Mouse (Mus musculus) adrenal gland, postnatal 0 days (tissue): ENCODE measurements around the gene Olfr631. TPM values are rescaled to one million over a fixed set of nuclear protein-coding genes. Genes with fewer than 3 reads are reported as not detected.

Source experiments
- polyA plus RNA-seq: library from polyadenylated mRNA; unstranded; fragments of >200 nt; fragmentation: Nextera tagmentation; extraction: Ambion mirVana; gene quantifications from 2 replicates; pipeline ENCODE4 v1.2.1, GENCODE M21; 2015

Gene Olfr631
- polyA plus RNA-seq = not detected in 2 replicates

DNA sequence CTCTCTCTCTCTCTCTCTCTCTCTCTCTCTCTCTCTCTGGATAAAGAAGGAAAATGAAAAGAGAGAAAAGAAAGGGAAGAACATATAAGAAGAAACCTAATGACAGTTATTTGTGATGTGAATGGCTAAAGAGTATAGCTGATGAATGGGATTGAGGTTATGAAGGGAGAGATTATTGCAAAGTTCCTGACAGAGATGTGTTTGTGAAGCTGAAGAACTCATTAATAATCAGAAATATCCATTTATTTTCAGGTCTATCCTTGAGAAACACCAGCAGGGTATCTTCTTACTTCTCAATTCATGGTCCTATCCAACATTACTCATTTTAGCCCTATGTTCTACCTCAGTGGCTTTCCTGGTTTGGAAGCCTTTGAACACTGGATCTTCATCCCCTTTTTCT is at the start of gene Olfr631:
Gene Olfr631 (plus strand): TSS at position 301 of the 400 bp plus-strand sequence.

DNA sequence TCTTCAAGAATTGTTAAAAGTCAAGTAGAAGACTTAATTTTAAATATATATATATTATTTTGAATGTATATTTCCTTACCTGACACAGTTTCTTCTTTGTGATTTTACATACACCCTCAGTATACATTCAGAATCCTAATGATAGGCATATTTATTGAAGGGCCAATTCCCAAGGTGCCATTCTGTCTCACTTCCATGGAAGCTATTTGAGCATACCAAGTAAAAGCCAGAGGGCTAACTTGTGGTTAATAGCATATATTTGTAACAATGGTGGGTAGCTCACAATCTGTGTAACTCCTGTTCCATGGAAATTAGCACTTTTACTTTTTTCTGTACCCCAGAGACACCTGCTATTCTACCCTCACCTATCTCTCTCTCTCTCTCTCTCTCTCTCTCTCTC is 42.5 kb upstream of the Olfr631 start, which contains the start of gene Olfr66:
Gene Olfr66 (minus strand): TSS at position 101 of the 400 bp plus-strand sequence.

DNA sequence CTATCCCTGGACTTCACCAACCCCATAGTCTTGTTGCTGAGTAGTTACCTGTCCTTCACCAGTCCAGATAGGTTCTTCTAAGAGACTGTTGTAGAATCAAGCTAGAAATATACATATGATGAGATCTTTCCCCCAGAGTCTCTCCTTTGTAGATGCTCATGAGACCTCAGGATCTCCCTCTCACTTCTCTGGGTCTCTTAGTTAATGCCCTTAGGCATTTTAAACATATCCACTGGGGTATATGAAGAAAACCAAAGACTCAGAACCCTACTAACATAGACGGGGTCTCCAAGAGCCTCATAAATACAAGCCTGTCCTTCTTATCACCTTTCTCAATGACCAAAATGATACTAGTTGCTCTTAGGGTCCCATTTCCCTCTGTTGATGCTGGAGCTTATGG is 34.2 kb upstream of the Olfr631 start, which contains the start of gene Olfr64:
Gene Olfr64 (minus strand): TSS at position 101 of the 400 bp plus-strand sequence.

DNA sequence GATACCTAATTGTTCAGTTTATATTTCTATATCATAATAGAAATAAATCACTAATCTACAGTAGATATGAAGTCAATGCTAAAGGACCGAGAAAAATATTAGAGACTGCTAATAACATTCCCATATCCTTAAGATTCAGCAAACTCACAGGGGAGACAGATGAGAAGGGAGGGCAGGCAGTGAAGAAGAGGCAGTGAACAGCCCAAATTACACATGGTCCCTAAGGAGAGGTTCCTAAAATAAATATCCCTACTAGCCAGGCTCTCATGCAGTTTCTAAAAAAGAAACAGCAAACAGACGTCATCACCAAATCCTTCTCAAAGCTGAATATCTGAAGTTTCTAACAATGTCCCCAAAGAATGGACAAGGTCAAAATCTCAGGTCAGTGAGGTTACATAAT is 25.4 kb upstream of the Olfr631 start, which contains the start of gene Olfr65:
Gene Olfr65 (plus strand): TSS at position 301 of the 400 bp plus-strand sequence.

DNA sequence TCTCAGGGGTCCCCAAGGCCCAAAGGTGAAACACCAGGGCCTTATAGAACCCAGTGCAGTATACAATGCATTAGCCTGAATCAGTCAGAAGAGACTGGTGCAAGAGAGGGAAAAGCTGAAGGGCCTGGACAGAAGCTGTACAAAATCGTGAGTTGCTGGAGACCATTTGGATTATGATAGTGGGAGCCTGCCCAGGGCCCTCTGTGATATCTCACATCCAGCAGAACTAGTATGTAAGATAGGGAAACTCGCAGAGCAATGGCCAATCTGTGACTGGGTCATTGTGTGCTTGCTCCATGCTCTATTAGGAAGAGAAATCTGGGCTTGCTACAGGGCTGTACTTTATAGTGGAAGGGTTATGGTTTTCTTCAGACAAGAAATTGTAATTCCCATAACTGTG is 5.6 kb downstream of the Olfr631 start, which contains the start of gene Olfr632:
Gene Olfr632 (plus strand): TSS at position 84 of the 400 bp plus-strand sequence.

DNA sequence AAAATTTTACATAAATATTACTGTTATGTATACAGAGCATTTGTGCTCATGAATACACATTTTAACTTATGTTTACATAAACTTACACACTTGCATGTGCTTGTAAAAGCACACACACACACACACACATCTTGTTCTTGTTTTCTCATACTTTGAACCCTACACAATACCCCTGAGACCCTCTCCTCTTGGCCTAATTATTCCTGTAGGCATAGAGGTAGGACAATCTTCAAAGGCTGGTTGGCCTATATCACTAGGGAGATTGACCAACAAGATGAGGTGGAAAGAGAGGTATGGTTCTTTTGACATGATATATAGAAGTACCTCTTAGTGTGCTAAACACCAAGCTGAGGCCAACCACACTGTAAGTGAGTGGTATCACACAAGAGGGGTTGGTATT is 15.5 kb downstream of the Olfr631 start, which contains the start of gene Olfr633:
Gene Olfr633 (plus strand): TSS at position 301 of the 400 bp plus-strand sequence.

DNA sequence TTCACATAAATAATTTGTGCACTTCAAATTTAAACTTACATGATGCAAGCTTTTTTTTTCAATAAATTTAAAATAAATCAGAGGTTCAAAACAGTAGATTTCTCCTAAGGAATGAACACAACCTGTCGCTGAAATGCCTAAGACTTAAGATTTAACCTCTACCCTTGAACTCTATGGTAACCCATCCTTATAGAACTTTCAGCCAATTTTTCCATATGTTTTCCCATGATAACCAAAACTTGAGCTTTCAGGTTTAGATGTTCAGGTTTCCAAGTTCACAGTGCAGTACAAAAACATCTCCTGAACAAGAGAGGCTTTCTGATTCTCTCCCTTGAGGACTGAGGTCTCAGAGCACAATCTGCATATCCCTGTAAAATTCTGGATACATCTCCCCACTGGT is 42.2 kb downstream of the Olfr631 start, which contains the start of gene Olfr635:
Gene Olfr635 (plus strand): TSS at position 301 of the 400 bp plus-strand sequence.

Other genes starting within 250 kb of the Olfr631 start
- not detected in 2 replicates for gene Olfr625-ps1, start 246.1 kb upstream of the Olfr631 start, polyA plus RNA-seq
- not detected in 2 replicates for gene Olfr243, start 214.2 kb upstream of the Olfr631 start, polyA plus RNA-seq
- gene Olfr628, start 198.5 kb upstream of the Olfr631 start, polyA plus RNA-seq = not detected in 2 replicates
- gene Olfr629, start 183.9 kb upstream of the Olfr631 start, polyA plus RNA-seq = not detected in 2 replicates
- gene Olfr630, start 171.5 kb upstream of the Olfr631 start, polyA plus RNA-seq = not detected in 2 replicates
- not detected in 2 replicates for gene Olfr69, start 157.2 kb upstream of the Olfr631 start, polyA plus RNA-seq
- gene Olfr68, start 149.1 kb upstream of the Olfr631 start, polyA plus RNA-seq = not detected in 2 replicates
- gene Olfr67, start 137.0 kb upstream of the Olfr631 start, polyA plus RNA-seq = not detected in 2 replicates
- 3,147 and 3,744 TPM in 2 replicates for gene Hbb-bt, start 114.8 kb upstream of the Olfr631 start, polyA plus RNA-seq
- gene Hbb-bs, start 100.7 kb upstream of the Olfr631 start, polyA plus RNA-seq = 10,926 and 17,452 TPM in 2 replicates
- gene Hbb-bh2, start 88.3 kb upstream of the Olfr631 start, polyA plus RNA-seq = not detected in 2 replicates
- 0.39 TPM in 1 of 2 replicates, not detected in the other for gene Hbb-bh1, start 85.7 kb upstream of the Olfr631 start, polyA plus RNA-seq
- 2.0 and 5.8 TPM in 2 replicates for gene Hbb-y, start 75.6 kb upstream of the Olfr631 start, polyA plus RNA-seq
- not detected in 2 replicates for gene Olfr66, start 42.6 kb upstream of the Olfr631 start, polyA plus RNA-seq
- gene Olfr64, start 34.3 kb upstream of the Olfr631 start, polyA plus RNA-seq = not detected in 2 replicates
- gene Olfr65, start 25.3 kb upstream of the Olfr631 start, polyA plus RNA-seq = not detected in 2 replicates
- gene Olfr632, start 5.5 kb downstream of the Olfr631 start, polyA plus RNA-seq = not detected in 2 replicates
- gene Olfr633, start 15.6 kb downstream of the Olfr631 start, polyA plus RNA-seq = not detected in 2 replicates
- not detected in 2 replicates for gene Olfr635, start 42.3 kb downstream of the Olfr631 start, polyA plus RNA-seq
- not detected in 2 replicates for gene Olfr638, start 69.9 kb downstream of the Olfr631 start, polyA plus RNA-seq
- gene Olfr639, start 88.5 kb downstream of the Olfr631 start, polyA plus RNA-seq = not detected in 2 replicates
- not detected in 2 replicates for gene Olfr640, start 96.7 kb downstream of the Olfr631 start, polyA plus RNA-seq
- not detected in 2 replicates for gene Olfr641, start 106.6 kb downstream of the Olfr631 start, polyA plus RNA-seq
- not detected in 2 replicates for gene Olfr642, start 123.8 kb downstream of the Olfr631 start, polyA plus RNA-seq
- gene 4930516K23Rik, start 132.6 kb downstream of the Olfr631 start, polyA plus RNA-seq = not detected in 2 replicates
- gene Olfr644, start 143.0 kb downstream of the Olfr631 start, polyA plus RNA-seq = not detected in 2 replicates
- gene Olfr645, start 156.6 kb downstream of the Olfr631 start, polyA plus RNA-seq = not detected in 2 replicates
- not detected in 2 replicates for gene Olfr646, start 176.0 kb downstream of the Olfr631 start, polyA plus RNA-seq
- not detected in 2 replicates for gene Ubqln5, start 201.0 kb downstream of the Olfr631 start, polyA plus RNA-seq
- not detected in 2 replicates for gene Olfr643, start 208.6 kb downstream of the Olfr631 start, polyA plus RNA-seq
- gene Ubqln3, start 214.5 kb downstream of the Olfr631 start, polyA plus RNA-seq = not detected in 2 replicates
- not detected in 2 replicates for gene Ubqlnl, start 221.7 kb downstream of the Olfr631 start, polyA plus RNA-seq
- not detected in 2 replicates for gene Olfm5, start 236.0 kb downstream of the Olfr631 start, polyA plus RNA-seq